Mouse (Mus musculus): Measurements from ENCODE around the gene Fndc8. TPM values are rescaled to one million over a fixed set of nuclear protein-coding genes. Genes with fewer than 3 reads are reported as not detected.
A peak's percentile ranks its signal among the peaks of the same experiment; 100 is the strongest.

The Fndc8 gene
- total and polyA plus RNA-seq, 3 experiments, result 0.06 TPM; not detected in 2

- intact Hi-C loops (cut with DNase I), result loop anchor here (2.0 kb wide), 1 partner anchor 38 kb away; the partner anchor contains the start of gene Rffl
- H3K36me3 ChIP-seq (ENCODE audit: control insufficient read depth, insufficient read depth, low read length), result no peaks in the 10 kb centered on the region
- H3K9ac ChIP-seq (ENCODE audit: low read depth, low read length), result no peak overlapping the region
- peak overlapping the region; percentile 87; the same call in 1 of the 2 replicates for H3K4me3 ChIP-seq
- WGBS, result 58% methylated on average over 10 of the region's 10 CpGs
- DNase-seq, result no peak
- TF ChIP-seq POLR2A (IDR thresholded peaks at IDR 0.05; ENCODE audit: insufficient read depth, low read depth, low read length) (no peak), EP300 (IDR thresholded peaks at IDR 0.05; ENCODE audit: insufficient read depth, low read depth, low read length) (no peak), CTCF (IDR thresholded peaks at IDR 0.05) (no peak)
- peak overlapping the region; percentile 39 for H3K27ac ChIP-seq
- H3K4me1 ChIP-seq (ENCODE audit: control insufficient read depth, insufficient read depth, low read length), result peaks cover 4% of the 10 kb centered on the region
- no peaks in the 10 kb centered on the region for H3K27me3 ChIP-seq (ENCODE audit: control insufficient read depth, insufficient read depth, low read length)
- peaks cover 2% of the 10 kb centered on the region; the same call in 1 of the 2 replicates for H3K79me2 ChIP-seq (replicated peaks; ENCODE audit: control insufficient read depth, insufficient read depth, low read length)
These were observed 16.7 kb downstream of the Fndc8 start for GRCm38 (mm10) chr11:82908608-82908989.

- TF ChIP-seq POLR2A (IDR thresholded peaks at IDR 0.05; ENCODE audit: insufficient read depth, low read depth, low read length) (no peak), CTCF (IDR thresholded peaks at IDR 0.05) (no peak), EP300 (IDR thresholded peaks at IDR 0.05; ENCODE audit: insufficient read depth, low read depth, low read length) (no peak)
- intact Hi-C loops (cut with DNase I), result loop anchor here (5.0 to 10.0 kb wide), 2 partner anchors 132 to 385 kb away; partner anchors contain the start of gene Ap2b1
- Histone ChIP-seq H3K4me3 (peak within 1 kb of the TSS; percentile 50), H3K9ac (ENCODE audit: low read depth, low read length) (peak within 1 kb of the TSS; percentile 78), H3K27ac (peak within 1 kb of the TSS; percentile 94), H3K36me3 (ENCODE audit: control insufficient read depth, insufficient read depth, low read length) (no peaks in the 10 kb centered on the region), H3K4me1 (ENCODE audit: control insufficient read depth, insufficient read depth, low read length) (peaks cover 7% of the 10 kb centered on the region), H3K27me3 (ENCODE audit: control insufficient read depth, insufficient read depth, low read length) (no peaks in the 10 kb centered on the region), H3K79me2 (replicated peaks; ENCODE audit: control insufficient read depth, insufficient read depth, low read length) (peaks cover 2% of the 10 kb centered on the region; the same call in 1 of the 2 replicates)
- WGBS, result 62% methylated on average over 4 of the region's 4 CpGs
- no peak for DNase-seq
These were observed 18.3 kb downstream of the Fndc8 start, which contains the start of gene Unc45b for GRCm38 (mm10) chr11:82910250-82910649. TSS of gene Unc45b (plus strand) at chr11:82910550.

- WGBS, result 34% methylated on average over 11 of the region's 11 CpGs
- H3K4me3 ChIP-seq, result peak overlapping the region; percentile 50
These were observed 18.9 kb downstream of the Fndc8 start for GRCm38 (mm10) chr11:82910679-82911389.

DNA sequence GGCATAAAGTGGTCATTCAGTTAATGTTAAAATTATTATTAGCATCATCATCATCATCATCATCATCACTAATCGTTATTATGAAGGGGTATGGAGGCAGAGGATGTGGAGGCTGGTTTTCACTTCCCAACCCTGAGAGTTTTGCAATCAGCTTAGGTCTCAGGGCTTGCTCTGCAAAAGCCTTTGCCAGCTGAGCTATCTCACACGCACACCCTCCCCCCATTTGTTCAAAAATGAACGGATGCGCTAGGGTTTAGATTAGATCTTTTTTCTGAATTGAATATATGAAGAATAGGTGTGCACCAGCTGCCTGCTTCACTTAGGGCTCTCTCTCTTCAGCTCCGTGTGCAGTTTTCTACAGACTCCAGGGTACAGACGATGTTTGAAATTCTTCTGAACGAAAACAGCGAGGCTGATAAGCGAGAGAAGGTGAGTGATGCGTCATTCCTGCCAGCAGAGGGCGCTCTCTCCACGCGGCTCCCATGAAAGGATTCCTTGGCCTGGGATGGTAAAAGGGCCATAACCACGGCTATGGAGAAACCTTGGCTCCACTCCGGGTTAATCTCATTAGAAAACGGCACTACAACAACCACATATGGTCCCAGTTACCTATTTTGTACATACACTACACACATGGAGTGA is 22.9 kb downstream of the Fndc8 start:
- DNase-seq, result peak; percentile 79 to 86
- 5% methylated on average over 16 of the region's 16 CpGs for WGBS
- H3K36me3 ChIP-seq (ENCODE audit: control insufficient read depth, insufficient read depth, low read length), result no peaks in the 10 kb centered on the region
- H3K27ac ChIP-seq, result no peak overlapping the region
- TF ChIP-seq POLR2A (IDR thresholded peaks at IDR 0.05; ENCODE audit: insufficient read depth, low read depth, low read length) (0 out of 2 replicates have a peak, but pooled peaks have one; percentile 1), EP300 (IDR thresholded peaks at IDR 0.05; ENCODE audit: insufficient read depth, low read depth, low read length) (peak; percentile 89), CTCF (IDR thresholded peaks at IDR 0.05) (peak; percentile 97; the same call in 1 of the 2 replicates)
- H3K4me3 ChIP-seq, result no peak overlapping the region
- peaks cover 3% of the 10 kb centered on the region for H3K4me1 ChIP-seq (ENCODE audit: control insufficient read depth, insufficient read depth, low read length)
- no peaks in the 10 kb centered on the region for H3K79me2 ChIP-seq (replicated peaks; ENCODE audit: control insufficient read depth, insufficient read depth, low read length)
- intact Hi-C loops (cut with DNase I), result loop anchor here (1.0 to 10.0 kb wide), 5 partner anchors 14 to 380 kb away; partner anchors contain the start of gene Ap2b1
- H3K27me3 ChIP-seq (ENCODE audit: control insufficient read depth, insufficient read depth, low read length), result no peaks in the 10 kb centered on the region
- no peak overlapping the region for H3K9ac ChIP-seq (ENCODE audit: low read depth, low read length)

More at GRCm38 (mm10) chr11:82910679-82911389, 18.9 kb downstream of the Fndc8 start:
- Histone ChIP-seq H3K9ac (ENCODE audit: low read depth, low read length) (peak overlapping the region; percentile 78), H3K36me3 (ENCODE audit: control insufficient read depth, insufficient read depth, low read length) (no peaks in the 10 kb centered on the region), H3K4me1 (ENCODE audit: control insufficient read depth, insufficient read depth, low read length) (peaks cover 7% of the 10 kb centered on the region), H3K27me3 (ENCODE audit: control insufficient read depth, insufficient read depth, low read length) (no peaks in the 10 kb centered on the region), H3K27ac (peak overlapping the region; percentile 94), H3K79me2 (replicated peaks; ENCODE audit: control insufficient read depth, insufficient read depth, low read length) (peaks cover 2% of the 10 kb centered on the region; the same call in 1 of the 2 replicates)
- peak; percentile 57 for TF ChIP-seq EP300 (IDR thresholded peaks at IDR 0.05; ENCODE audit: insufficient read depth, low read depth, low read length)
- TF ChIP-seq POLR2A (IDR thresholded peaks at IDR 0.05; ENCODE audit: insufficient read depth, low read depth, low read length), result peak; percentile 97
- no peak for TF ChIP-seq CTCF (IDR thresholded peaks at IDR 0.05)
- DNase-seq, result peak; percentile 71 to 86
- intact Hi-C loops (cut with DNase I), result loop anchor here (5.0 to 10.0 kb wide), 2 partner anchors 131 to 384 kb away; partner anchors contain the start of gene Ap2b1

DNA sequence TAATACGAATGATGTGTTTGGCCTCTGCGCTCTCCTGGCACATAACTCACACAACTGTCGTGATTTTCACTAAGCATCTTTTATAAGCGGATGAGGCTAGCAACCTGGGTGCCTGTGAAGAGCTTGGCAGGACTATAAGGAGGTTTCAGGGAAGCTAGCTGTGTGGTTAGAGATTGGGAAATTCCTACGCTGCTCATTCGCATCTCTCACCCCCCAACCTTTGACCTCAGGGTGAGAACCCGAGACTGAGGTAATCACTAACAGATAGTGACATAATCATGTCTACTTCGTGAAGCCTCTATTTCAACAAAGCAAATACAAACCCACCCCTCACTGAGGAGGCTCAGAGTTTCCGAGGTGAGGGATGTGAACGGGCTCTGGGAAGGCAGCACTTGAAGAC is 28.8 kb downstream of the Fndc8 start:
- Histone ChIP-seq H3K27me3 (ENCODE audit: control insufficient read depth, insufficient read depth, low read length) (no peaks in the 10 kb centered on the region), H3K4me1 (ENCODE audit: control insufficient read depth, insufficient read depth, low read length) (peaks cover 2% of the 10 kb centered on the region; the same call in 1 of the 2 replicates), H3K27ac (no peak overlapping the region), H3K4me3 (no peak overlapping the region), H3K79me2 (replicated peaks; ENCODE audit: control insufficient read depth, insufficient read depth, low read length) (no peaks in the 10 kb centered on the region), H3K36me3 (ENCODE audit: control insufficient read depth, insufficient read depth, low read length) (no peaks in the 10 kb centered on the region), H3K9ac (ENCODE audit: low read depth, low read length) (no peak overlapping the region)
- TF ChIP-seq POLR2A (IDR thresholded peaks at IDR 0.05; ENCODE audit: insufficient read depth, low read depth, low read length) (no peak), CTCF (IDR thresholded peaks at IDR 0.05) (no peak), EP300 (IDR thresholded peaks at IDR 0.05; ENCODE audit: insufficient read depth, low read depth, low read length) (no peak)
- intact Hi-C loops (cut with DNase I), result no loop called here
- DNase-seq, result no peak
- WGBS, result 63% methylated on average over 10 of the region's 10 CpGs
